Mouse (Mus musculus) heart, adult 9 months (tissue): ENCODE results near the gene Polr1a.

ENCODE experiments used
- DNase-seq, 2 experiments: peaks; one replicate each; pipeline ENCODE4 v3.0.0; 2022; ENCODE audit warnings: low spot score in 2 of 2

Gene Polr1a

GRCm38 (mm10) chr6:71997215-71997614 is 88.4 kb downstream of the Polr1a start:
- DNase-seq, result no peak

- DNase-seq, result no peak
These were observed 91.2 kb downstream of the Polr1a start for GRCm38 (mm10) chr6:71999917-72000512.

- DNase-seq, result no peak
These were observed 92.4 kb downstream of the Polr1a start for GRCm38 (mm10) chr6:72001220-72001777.

GRCm38 (mm10) chr6:72007411-72008212 is 98.8 kb downstream of the Polr1a start:
- no peak for DNase-seq

- no peak for DNase-seq
These were observed 99.4 kb downstream of the Polr1a start for GRCm38 (mm10) chr6:72008213-72008655.

- DNase-seq, result no peak
These were observed 100.6 kb downstream of the Polr1a start for GRCm38 (mm10) chr6:72009454-72009853.

GRCm38 (mm10) chr6:72014033-72014432 is 105.2 kb downstream of the Polr1a start:
- DNase-seq, result no peak

- DNase-seq, result no peak
These were observed 109.2 kb downstream of the Polr1a start for GRCm38 (mm10) chr6:72018052-72018451.

GRCm38 (mm10) chr6:72025497-72025896 is 116.6 kb downstream of the Polr1a start:
- no peak for DNase-seq

- DNase-seq, result no peak
These were observed 119.2 kb downstream of the Polr1a start for GRCm38 (mm10) chr6:72028079-72028478.

- no peak for DNase-seq
These were observed 120.8 kb downstream of the Polr1a start for GRCm38 (mm10) chr6:72029674-72030073.
